Mouse (Mus musculus): Measurements from ENCODE around the gene Pmepa1. TPM values are rescaled to one million over a fixed set of nuclear protein-coding genes. Genes with fewer than 3 reads are reported as not detected.
A peak's percentile ranks its signal among the peaks of the same experiment; 100 is the strongest.

Gene Pmepa1
- total RNA-seq, 2 experiments from 2014 or later: 53.4 to 58.5 TPM

DNA sequence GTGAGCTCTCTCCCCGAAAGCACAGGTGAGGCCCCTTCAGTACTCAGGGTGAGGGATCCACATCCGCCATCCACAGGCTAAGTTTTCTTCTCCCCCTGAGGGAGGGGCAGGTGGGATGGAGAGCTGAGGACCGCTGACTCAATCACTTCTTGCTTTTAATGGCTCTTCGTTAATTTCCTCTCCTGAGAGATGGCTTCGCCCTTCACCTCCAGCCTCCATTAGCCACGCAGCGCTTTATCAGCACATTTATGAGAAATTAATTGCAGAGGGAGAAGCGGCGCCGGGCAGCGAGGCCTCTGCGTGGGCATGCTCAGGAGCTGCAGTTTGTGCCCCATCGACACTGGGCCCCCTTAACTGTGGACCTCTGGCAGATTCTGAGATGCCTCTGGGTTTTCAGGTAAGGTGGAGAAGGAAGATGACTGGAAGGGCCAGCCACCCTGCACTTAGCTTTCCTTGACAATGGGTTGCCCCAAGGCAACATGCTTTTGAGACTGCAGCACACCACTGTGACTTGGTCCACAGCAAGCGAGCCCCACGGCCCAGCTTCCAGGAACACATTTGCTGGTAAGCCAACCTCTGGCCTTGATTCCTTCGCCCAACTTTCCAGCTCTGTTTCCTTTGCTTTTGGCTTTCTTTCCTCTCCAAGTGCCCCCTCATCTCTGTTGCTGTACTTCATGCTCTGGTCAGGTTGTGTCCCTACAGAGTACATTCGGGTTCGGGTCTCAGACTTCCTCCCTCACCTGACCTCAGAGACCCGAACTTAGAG, 73.2 kb downstream of the Pmepa1 start:
- Histone ChIP-seq H3K4me3 (no peak overlapping the region), H3K27ac (no peak overlapping the region)
- no peak for TF ChIP-seq CTCF (IDR thresholded peaks at IDR 0.05)
- no peak for DNase-seq (ENCODE audit: extremely low spot score in 1 of 2, low spot score in 2 of 2)
- intact Hi-C loops (cut with DNase I): no loop called here

DNA sequence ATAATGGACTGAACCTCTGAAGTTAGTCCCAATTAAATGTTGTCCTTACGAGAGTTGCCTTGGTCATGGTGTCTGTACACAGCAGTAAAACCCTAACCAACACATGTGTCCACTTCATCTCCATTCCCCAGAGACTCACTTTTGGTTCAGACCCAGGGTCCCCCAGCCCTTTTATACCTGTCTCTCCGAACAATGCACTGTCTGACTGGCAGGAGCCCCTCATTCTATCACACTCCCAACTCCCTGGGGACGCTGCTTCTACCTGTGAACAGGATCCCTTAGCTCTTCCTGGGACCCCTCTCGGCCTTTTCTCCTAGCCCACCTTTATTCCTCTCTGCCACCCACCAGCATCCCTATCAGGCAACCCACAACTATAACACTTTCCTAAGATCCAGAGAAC, 81.5 kb downstream of the Pmepa1 start:
- DNase-seq (ENCODE audit: extremely low spot score in 1 of 2, low spot score in 2 of 2): no peak

DNA sequence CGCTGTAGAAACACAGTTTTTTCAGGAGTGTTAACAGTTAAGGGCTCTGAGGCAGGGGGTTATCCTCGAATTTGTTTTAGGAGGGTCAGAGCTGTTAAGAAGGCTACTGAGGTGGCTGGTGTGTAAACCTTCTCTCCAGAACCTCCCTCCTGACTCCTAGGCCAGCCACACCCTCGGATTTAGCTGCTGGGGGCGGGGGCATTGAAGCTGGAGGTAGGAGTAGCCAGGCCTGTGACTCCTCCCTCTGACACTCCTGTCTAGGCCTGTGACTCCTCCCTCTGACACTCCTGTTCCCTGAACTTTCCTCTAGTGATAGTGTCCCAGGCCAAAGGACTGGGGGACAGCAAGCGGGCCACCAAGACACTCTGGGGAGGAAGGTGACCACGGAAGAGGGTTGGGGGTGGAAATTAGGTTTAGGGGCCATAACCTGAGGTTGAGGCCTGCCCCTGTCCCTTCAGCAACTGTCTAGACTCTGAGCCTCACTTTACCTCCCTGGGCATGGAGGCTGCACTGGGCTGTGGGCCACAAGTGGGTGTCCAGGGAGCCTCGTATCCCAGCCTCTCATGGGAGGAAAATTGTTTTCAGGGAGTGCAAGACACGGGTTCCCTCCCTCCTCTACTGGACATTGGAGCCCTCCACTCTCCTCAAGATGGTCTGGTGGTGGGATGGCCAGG, 89.0 kb downstream of the Pmepa1 start:
- Histone ChIP-seq H3K27ac (no peak overlapping the region), H3K4me3 (no peak overlapping the region)
- no peak for DNase-seq (ENCODE audit: extremely low spot score in 1 of 2, low spot score in 2 of 2)
- TF ChIP-seq CTCF (IDR thresholded peaks at IDR 0.05): no peak
- intact Hi-C loops (cut with DNase I): loop anchor here (5.0 to 10.0 kb wide), 2 partner anchors 1097 to 1715 kb away; partner anchors contain the start of gene Gnas

More for the DNA sequence above, 81.5 kb downstream of the Pmepa1 start:
- intact Hi-C loops (cut with DNase I): no loop called here
- no peak for TF ChIP-seq CTCF (IDR thresholded peaks at IDR 0.05)
- no peak overlapping the region for H3K27ac ChIP-seq
- H3K4me3 ChIP-seq: no peak overlapping the region

DNA sequence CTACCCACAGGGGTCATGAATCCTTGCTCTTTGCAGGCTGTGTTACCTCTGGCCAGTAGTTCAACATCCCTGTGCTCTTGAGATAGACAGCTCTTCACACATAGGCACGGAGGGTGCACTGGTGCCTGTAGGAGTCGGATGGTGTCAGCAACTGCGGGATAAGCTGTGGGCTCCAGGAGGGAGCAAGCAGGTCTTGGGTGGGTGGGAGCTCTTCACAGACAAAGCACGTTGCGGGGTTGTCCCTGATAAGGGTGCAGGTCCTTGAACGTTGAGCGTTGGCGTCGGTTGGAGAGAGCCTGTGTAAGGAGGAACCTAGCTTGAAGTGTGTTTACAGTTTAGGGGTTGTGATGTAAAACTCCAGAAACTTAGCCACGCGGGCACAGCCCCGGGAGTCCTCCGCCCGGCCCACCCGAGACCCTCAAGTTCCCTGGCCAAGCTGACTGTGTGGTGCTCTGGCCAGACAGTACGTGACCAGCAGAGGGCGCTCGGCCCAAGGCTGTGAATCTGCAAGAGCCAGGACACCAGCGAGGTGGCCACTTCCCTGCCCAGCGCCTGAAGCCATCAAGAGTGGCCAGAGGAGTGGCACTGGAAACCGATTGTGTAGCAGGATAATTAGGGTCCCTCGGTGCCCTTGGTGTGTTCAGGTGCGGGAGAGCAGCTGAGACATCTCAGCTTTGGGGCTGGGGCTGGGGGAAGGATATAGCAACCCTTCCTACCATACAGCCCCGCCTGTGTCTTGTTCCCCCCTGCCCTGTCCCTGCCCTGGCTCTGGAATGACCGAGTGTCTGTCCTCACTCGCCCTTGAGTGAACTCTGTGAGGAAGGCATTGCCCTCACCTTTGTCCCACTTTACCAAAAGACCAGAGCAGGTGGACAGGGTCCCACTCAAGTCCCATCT, 90.0 kb downstream of the Pmepa1 start:
- peak; percentile 83 to 89 for DNase-seq (ENCODE audit: extremely low spot score in 1 of 2, low spot score in 2 of 2)
- H3K4me3 ChIP-seq: no peak overlapping the region
- no peak overlapping the region for H3K27ac ChIP-seq
- intact Hi-C loops (cut with DNase I): loop anchor here (1.0 to 10.0 kb wide), 4 partner anchors 360 to 1716 kb away; partner anchors contain the start of gene Gnas
- peak; percentile 99 for TF ChIP-seq CTCF (IDR thresholded peaks at IDR 0.05)

DNA sequence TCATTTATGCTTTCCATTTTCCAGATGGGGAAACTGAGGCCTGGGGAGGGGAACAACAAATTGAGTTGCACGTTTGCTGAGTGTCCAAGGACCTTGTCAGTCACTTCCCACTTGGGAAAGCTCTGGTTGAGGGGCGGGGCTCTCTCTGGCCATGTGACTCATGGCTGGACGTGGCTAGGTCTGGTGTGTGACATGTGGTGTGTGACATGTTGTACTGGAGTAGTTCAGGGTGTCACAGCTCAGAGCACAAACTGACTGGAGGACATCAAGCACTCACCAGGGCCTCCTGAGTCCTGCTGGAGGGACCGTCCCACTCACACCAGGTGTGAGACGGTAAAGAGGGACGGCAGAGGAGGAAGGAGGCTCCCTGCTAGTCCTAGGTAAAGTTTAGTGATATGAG, 91.1 kb downstream of the Pmepa1 start:
- intact Hi-C loops (cut with DNase I): loop anchor here (5.0 to 10.0 kb wide), 2 partner anchors 1100 to 1717 kb away; partner anchors contain the start of gene Gnas
- no peak for TF ChIP-seq CTCF (IDR thresholded peaks at IDR 0.05)
- DNase-seq (ENCODE audit: extremely low spot score in 1 of 2, low spot score in 2 of 2): no peak
- Histone ChIP-seq H3K4me3 (no peak overlapping the region), H3K27ac (no peak overlapping the region)

DNA sequence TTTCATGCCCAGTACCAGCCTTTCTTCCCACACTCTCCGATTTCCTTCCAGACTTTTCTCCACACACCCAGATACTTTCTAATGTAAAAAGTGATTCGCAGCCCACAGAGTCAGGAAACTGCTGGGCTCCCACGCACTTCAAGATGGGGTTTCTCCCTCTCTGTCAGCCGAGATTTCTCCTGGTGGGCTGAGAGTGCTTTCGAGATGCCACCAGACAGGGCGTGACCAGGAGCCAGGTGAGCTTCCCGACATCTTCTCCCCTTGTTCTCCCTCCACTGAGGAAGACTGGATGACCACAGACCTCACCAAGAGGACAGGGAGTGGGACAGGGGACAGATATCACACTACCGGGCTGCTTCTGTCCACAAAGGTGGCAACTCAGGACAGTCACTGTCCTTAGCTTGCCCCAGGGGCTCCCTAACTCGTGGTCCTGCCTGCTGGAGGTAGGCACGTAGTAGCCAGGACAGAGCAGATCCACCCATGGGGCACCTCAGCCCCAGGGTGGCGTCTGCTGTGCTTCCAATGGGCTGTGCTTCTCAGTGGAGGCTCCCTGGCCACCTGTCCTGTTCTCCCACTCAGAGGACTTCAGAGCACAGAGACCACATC, 91.8 kb downstream of the Pmepa1 start:
- TF ChIP-seq CTCF (IDR thresholded peaks at IDR 0.05): no peak
- intact Hi-C loops (cut with DNase I): loop anchor here (1.0 to 10.0 kb wide), 3 partner anchors 77 to 1718 kb away; partner anchors contain the start of gene Gnas
- H3K4me3 ChIP-seq: no peak overlapping the region

DNA sequence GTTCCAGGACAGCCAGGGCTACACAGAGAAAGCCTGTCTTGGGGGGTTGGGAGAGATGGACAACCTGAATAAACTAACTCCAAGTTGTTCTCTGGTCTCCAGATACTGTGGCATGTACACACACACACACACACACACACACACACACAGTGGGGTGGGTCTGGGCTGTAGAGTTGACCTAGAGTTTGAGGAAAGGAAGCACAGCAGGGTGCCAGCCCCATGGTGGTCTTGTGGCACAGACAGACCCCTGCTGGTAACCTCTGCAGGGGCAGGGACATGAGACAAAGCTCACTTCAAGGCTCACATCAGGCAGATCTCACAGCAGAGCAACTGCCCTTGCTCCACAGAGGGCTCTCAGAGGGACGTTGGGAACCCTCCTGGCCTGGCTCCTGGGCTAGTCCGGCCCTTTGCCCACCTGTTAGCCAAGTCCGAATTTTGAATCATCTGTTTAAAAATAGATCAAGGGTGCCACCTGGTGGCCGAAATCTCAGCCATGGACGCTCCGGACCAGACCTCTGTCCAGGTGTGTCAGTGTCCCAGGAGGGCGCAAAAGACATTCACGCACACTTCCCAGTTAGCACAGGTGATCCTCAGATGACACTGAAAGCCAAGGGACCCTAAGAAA, 92.4 kb downstream of the Pmepa1 start:
- DNase-seq (ENCODE audit: extremely low spot score in 1 of 2, low spot score in 2 of 2): peak; percentile 67 to 75
- TF ChIP-seq CTCF (IDR thresholded peaks at IDR 0.05): peak; percentile 83

More for the DNA sequence above, 91.8 kb downstream of the Pmepa1 start:
- no peak overlapping the region for H3K27ac ChIP-seq
- peak in 1 of 2 experiments; percentile 14 for DNase-seq (ENCODE audit: extremely low spot score in 1 of 2, low spot score in 2 of 2)

DNA sequence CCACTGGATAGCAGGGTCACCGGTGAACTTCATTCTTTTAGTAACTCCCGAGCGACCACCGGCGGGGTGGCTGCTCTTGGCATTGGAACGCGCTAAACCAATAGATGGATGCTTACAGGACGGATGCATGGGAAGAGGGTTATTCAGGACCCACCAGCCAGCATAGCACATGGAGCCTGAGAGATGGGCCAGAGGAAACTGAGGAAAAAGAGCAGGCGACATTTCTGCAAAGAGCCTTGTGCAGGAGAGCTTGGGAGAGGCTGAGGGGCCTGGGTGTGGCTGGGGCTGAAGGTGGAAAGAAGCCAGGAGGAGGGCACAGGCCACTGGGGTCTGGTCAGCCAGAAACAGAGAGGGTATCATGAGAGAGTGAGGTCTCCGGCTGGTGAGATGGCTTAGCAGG, 93.0 kb downstream of the Pmepa1 start:
- TF ChIP-seq CTCF (IDR thresholded peaks at IDR 0.05): no peak
- H3K27ac ChIP-seq: no peak overlapping the region
- DNase-seq (ENCODE audit: extremely low spot score in 1 of 2, low spot score in 2 of 2): no peak
- no peak overlapping the region for H3K4me3 ChIP-seq
- intact Hi-C loops (cut with DNase I): loop anchor here (10.0 kb wide), 1 partner anchor 1101 kb away; the partner anchor contains the start of gene Gnas

More for the DNA sequence above, 92.4 kb downstream of the Pmepa1 start:
- H3K27ac ChIP-seq: no peak overlapping the region
- no peak overlapping the region for H3K4me3 ChIP-seq
- intact Hi-C loops (cut with DNase I): loop anchor here (1.0 to 10.0 kb wide), 2 partner anchors 77 to 1101 kb away; partner anchors contain the start of gene Gnas

DNA sequence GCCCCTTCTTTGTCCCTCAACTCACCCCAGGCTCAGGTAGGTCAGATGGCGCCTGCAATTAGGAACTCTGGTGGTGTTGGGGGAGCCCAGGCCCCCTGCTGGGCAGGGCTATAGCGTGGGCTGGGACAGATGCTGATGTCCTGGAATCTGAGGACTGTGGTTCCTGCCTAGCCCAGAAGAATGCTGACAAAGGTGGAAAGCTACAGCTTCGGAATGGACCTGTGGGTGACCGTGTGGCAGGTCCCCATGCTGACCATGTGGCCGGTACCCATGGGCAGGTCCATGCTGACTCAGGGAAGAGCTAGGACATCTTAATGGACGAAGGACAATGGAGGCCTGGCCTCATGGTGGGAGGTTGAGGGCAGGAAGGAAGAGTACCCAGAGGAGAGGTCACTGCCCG, 93.5 kb downstream of the Pmepa1 start:
- no peak for DNase-seq (ENCODE audit: extremely low spot score in 1 of 2, low spot score in 2 of 2)

DNA sequence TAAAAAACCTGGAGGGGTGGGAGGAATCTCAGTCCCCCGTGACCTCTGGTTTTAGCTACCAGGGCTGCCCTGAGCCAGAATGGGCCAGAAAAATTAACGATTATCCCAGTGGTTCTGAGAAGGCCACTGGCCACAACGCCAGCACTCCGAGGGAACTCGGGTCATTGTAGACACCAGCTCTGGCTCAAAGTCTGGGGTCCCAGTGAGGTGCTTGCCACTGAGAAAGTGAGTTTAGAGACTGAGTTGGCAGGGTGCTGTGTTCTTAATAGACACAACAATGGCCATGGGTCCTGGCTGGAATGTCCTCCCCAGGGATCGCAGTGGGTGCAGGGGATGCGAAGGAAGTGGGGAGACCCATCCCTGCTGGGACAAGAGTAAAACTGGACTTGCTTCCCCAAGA, 94.4 kb downstream of the Pmepa1 start:
- no peak overlapping the region for H3K27ac ChIP-seq
- H3K4me3 ChIP-seq: no peak overlapping the region
- intact Hi-C loops (cut with DNase I): loop anchor here (2.0 to 10.0 kb wide), 2 partner anchors 21 to 1103 kb away; partner anchors contain the start of gene Gnas
- no peak for TF ChIP-seq CTCF (IDR thresholded peaks at IDR 0.05)
- no peak for DNase-seq (ENCODE audit: extremely low spot score in 1 of 2, low spot score in 2 of 2)

More for the DNA sequence above, 93.5 kb downstream of the Pmepa1 start:
- TF ChIP-seq CTCF (IDR thresholded peaks at IDR 0.05): no peak
- Histone ChIP-seq H3K27ac (no peak overlapping the region), H3K4me3 (no peak overlapping the region)
- intact Hi-C loops (cut with DNase I): loop anchor here (10.0 kb wide), 1 partner anchor 1102 kb away; the partner anchor contains the start of gene Gnas
